Comparison of ENCODE assay signal across 21 mouse cellular contexts in genomic region chr7:92795749-92796148, GRCm38 (mm10). TPM values are rescaled to one million over a fixed set of nuclear protein-coding genes. Genes with fewer than 3 reads are reported as not detected.
DNase-seq lines count a peak whose midpoint lies in the region; ATAC-seq and TF ChIP-seq lines count a peak whose summit lies in the region.
"Had no signal": no experiment of that assay in that cellular context is flagged by ENCODE, and none has a peak within 500 bp of the region (broad histone marks: within the 10 kb centered on the region; RNA-seq: fewer than 3 reads in every experiment).

No protein-coding gene starts in this region.

- TF ChIP-seq CTCF in forebrain, postnatal 0 days (IDR thresholded peaks at IDR 0.05; ENCODE audit: low read depth): no peak

- WGBS in forebrain, postnatal 0 days: 66% methylated on average over 5 of the region's 5 CpGs
- 91% methylated on average over 5 of the region's 5 CpGs for WGBS in forebrain, embryonic 10.5 days

- H3K27me3 ChIP-seq in forebrain, postnatal 0 days (ENCODE audit: insufficient read depth, low read length): no peaks in the 10 kb centered on the region
- no peaks in the 10 kb centered on the region for H3K27me3 ChIP-seq in forebrain, embryonic 10.5 days (ENCODE audit: poor library complexity, severe bottlenecking)

- H3K27ac ChIP-seq in forebrain, postnatal 0 days (ENCODE audit: low read depth, low read length): no peak overlapping the region
- no peak overlapping the region for H3K27ac ChIP-seq in forebrain, embryonic 10.5 days
- H3K27ac ChIP-seq: heart, embryonic 10.5 days; limb, embryonic 10.5 days; midbrain, embryonic 10.5 days had no signal

- 0 out of 2 replicates have a peak, but pooled peaks have one; percentile 20 for ATAC-seq in forebrain, postnatal 0 days
- no peak for ATAC-seq in CD4-positive, CD25-positive, alpha-beta regulatory T cell, adult 4 months
- ATAC-seq: activated CD4-positive, CD25-positive, alpha-beta regulatory T cell, adult 4 months had no signal

- DNase-seq in forebrain, postnatal 0 days: no peak
- no peak for DNase-seq in forebrain, embryonic 10.5 days (ENCODE audit: extremely low spot score, low spot score)
- DNase-seq in right cerebral cortex, postnatal 10 days (ENCODE audit: low spot score in 2 of 2): peak; percentile 34 to 37
- DNase-seq in right cerebral cortex, postnatal 4 days: no peak
- peak; percentile 86 for DNase-seq in cerebellum, adult 9-11 months
- no peak for DNase-seq in urinary bladder, postnatal 10 days (ENCODE audit: low spot score)
- DNase-seq in kidney, postnatal 14 days: no peak
- DNase-seq: gastrocnemius, postnatal 10 days; heart, postnatal 36 days; kidney, adult 18-20 months; lung, embryonic 14.5 days; lung, postnatal 4 days; right cerebral cortex, postnatal 25 days; thymus, postnatal 25 days had no signal

- no peaks in the 10 kb centered on the region for H3K9me3 ChIP-seq in forebrain, postnatal 0 days (ENCODE audit: low read length)
- no peaks in the 10 kb centered on the region for H3K9me3 ChIP-seq in forebrain, embryonic 10.5 days
- H3K9me3 ChIP-seq: heart, embryonic 10.5 days; limb, embryonic 10.5 days; midbrain, embryonic 10.5 days had no signal

- H3K36me3 ChIP-seq in forebrain, postnatal 0 days (ENCODE audit: insufficient read depth): no peaks in the 10 kb centered on the region
- H3K36me3 ChIP-seq in forebrain, embryonic 10.5 days (replicated peaks): no peaks in the 10 kb centered on the region
- H3K36me3 ChIP-seq: heart, embryonic 10.5 days; limb, embryonic 10.5 days; midbrain, embryonic 10.5 days had no signal

- no peaks in the 10 kb centered on the region for H3K4me1 ChIP-seq in forebrain, postnatal 0 days (ENCODE audit: insufficient read depth)
- peaks cover 14% of the 10 kb centered on the region for H3K4me1 ChIP-seq in forebrain, embryonic 10.5 days
- H3K4me1 ChIP-seq: heart, embryonic 10.5 days; limb, embryonic 10.5 days had no signal

- H3K4me2 ChIP-seq in forebrain, postnatal 0 days (ENCODE audit: low read depth): no peak overlapping the region
- H3K4me2 ChIP-seq: liver, embryonic 11.5 days; lung, embryonic 14.5 days had no signal

- no peak overlapping the region for H3K9ac ChIP-seq in forebrain, postnatal 0 days
- H3K9ac ChIP-seq: lung, embryonic 14.5 days had no signal

- no peak overlapping the region for H3K4me3 ChIP-seq in forebrain, postnatal 0 days (ENCODE audit: low read depth, low read length)
- H3K4me3 ChIP-seq in forebrain, embryonic 10.5 days: no peak overlapping the region
- H3K4me3 ChIP-seq: erythroblast, embryonic 14.5 days; heart, embryonic 10.5 days; limb, embryonic 10.5 days; midbrain, embryonic 10.5 days had no signal

RNA-seq across cellular contexts. Expression of gene Rab30, which starts 54.3 kb away (rescaled TPM):
- 25.3 and 36.1 TPM in 2 replicates for total RNA-seq in forebrain, postnatal 0 days (2014; rRNA removed)
- polyA plus RNA-seq in forebrain, postnatal 0 days (2015; fragmentation: Nextera tagmentation; extraction: Ambion mirVana): 14.7 and 15.0 TPM in 2 replicates
- 12.2 and 15.6 TPM in 2 replicates for polyA plus RNA-seq in forebrain, embryonic 10.5 days (2016; fragmentation: Nextera tagmentation; extraction: Ambion mirVana)
- under 1 TPM in 1 of 2 experiments, not detected in 1; 0.60 TPM for polyA plus RNA-seq in CD4-positive, CD25-positive, alpha-beta regulatory T cell, adult 4 months (2017; shearing (Covaris generic))

Comparison
In these comparisons a context has a peak if more than half of its experiments do, and no peak if none do; other contexts are left out.
1. DNase-seq: peak in right cerebral cortex, postnatal 10 days (2 of 2) and cerebellum, adult 9-11 months (single experiment); none in forebrain, postnatal 0 days (single experiment), forebrain, embryonic 10.5 days (single experiment), right cerebral cortex, postnatal 4 days (single experiment), urinary bladder, postnatal 10 days (single experiment) and kidney, postnatal 14 days (single experiment).